Mouse (Mus musculus) megakaryocyte progenitor cell, adult 5-6 weeks (primary cell): ENCODE results near the gene Ache. TPM values are rescaled to one million over a fixed set of nuclear protein-coding genes. Genes with fewer than 3 reads are reported as not detected.
A peak's percentile ranks its signal among the peaks of the same experiment; 100 is the strongest.
"Not testable (repeated sequence)": the region's sequence is repeated elsewhere in the genome, so short reads cannot be mapped to it uniquely, and the experiment has no call there.

ENCODE experiments used
- ATAC-seq: replicated peaks from 2 replicates; pipeline ENCODE4 v1.8.0; 2016; ENCODE audit warnings: mild to moderate bottlenecking, moderate TSS enrichment, inconsistent platforms; ENCODE audit not compliant: poor library complexity
- total RNA-seq, 2 experiments: library from RNA; stranded (forward) in 1 of 2; stranded (reverse) in 1 of 2; fragments of 157-497, 149-512 nt in 1 of 2; fragments of 200-1000 nt in 1 of 2; gene quantifications; 2 replicates each; pipeline versions ENCODE4 v1.2.3 to v1.2.4; 2015 to 2017

The Ache gene
- total RNA-seq (2015): 0.67 and 2.3 TPM in 2 replicates
- under 0.01 TPM in 1 of 2 replicates, not detected in the other for total RNA-seq (2017)

DNA sequence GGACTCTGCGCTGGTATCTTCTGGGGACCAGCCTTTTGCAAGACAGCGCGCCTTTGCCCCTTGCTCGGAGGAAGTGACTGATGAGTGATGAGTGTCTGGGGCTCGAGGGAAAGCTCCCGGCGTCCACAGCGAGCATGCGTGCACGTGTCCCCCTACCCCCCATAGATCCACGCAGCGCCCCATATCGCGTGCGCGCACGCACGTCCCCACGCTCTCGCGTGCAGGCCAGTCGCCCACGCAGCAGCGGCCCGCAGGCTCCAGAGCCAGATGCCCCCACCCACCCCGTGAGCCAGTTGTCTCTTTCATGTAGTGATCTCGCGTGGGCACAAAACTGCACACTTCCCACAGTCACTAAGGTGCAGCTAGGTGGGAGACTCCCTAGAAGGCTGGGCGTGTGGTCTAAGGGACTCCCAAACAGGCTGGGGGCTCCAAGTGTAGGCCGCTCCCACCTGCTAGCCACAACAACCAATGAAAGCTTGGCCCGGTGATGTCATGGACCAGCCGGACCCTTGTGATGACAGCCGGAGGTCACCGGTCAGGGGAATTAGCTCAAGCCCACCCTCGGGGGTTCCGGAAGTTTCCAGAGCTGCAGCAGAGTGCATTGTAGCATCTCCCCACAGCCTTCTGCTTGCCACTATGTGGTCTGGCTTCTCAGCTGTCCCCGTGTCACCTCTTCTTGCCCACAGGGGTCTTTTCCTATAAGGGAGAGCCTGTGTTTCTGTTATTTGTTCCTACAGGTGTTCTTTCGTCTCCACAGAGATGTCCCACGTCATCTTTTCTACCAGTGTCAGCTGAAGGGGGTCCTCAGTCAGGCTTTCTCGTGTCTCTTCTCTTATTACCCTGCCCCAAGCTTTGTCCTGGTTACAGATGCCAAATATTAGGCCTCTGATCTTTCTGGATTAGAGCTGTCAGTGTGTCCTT is at the start of gene Ache:
TSS of gene Ache (plus strand) at position 488 of the 921 bp plus-strand sequence.
- no peak for ATAC-seq

DNA sequence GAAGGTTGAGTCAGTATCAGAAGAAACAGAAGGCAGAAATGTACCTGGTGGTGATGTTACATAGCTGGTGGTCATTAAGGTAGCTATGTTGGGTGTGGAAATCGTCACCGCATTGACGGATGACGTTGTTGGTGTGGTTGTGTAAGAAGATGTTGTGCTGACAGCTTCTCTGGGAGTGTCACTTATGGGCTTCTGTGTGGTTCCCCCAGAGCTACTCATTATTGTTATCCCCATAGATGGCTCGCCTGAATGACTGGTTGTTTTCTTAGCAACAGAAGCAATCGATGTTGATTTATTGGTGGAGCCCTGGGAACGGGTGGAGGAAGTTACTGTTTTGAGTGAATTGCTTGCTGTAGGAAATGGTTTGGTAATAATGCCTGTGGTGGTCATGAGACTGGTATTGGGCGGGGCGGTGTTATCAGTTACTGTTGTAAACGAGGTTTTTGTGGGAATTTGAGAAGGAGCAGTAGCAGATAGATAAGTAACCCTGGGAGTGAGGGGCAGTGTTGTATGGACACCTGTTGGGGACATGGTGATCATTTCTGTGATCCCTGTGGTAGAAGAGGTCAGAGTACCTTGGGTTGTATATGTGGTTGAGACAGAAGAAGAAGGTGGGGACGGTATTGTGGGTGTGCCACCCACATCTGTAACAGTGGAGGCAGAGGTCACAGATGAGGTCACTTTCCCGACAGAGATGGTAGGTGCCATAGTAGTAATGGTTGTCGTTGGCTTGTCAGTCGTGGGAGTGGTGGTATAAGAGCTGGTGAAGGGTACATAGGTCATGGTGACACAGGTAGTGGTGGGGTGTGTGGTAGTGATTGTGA is 23.2 kb upstream of the Ache start:
- peak; percentile 76 for ATAC-seq

DNA sequence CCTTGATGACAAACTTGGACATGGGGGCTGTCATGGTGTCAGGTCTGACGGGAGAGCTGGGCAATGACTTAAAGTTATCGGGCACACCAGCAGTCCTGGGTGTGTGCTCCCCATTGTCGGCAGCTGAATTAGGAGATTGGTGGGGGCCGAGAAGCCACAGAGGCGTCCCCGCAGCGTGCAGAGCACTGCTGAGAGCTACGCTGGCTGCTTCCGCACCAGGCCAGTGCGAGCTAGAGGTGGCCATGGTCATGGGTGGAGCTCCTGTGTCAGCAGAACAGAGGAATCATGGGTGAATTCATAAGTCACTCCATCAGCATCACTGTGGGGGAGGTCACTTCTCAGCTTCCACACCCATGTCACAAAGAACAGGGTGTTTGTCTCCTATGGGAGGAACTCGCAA is 22.5 kb upstream of the Ache start:
- peak; percentile 40 for ATAC-seq

DNA sequence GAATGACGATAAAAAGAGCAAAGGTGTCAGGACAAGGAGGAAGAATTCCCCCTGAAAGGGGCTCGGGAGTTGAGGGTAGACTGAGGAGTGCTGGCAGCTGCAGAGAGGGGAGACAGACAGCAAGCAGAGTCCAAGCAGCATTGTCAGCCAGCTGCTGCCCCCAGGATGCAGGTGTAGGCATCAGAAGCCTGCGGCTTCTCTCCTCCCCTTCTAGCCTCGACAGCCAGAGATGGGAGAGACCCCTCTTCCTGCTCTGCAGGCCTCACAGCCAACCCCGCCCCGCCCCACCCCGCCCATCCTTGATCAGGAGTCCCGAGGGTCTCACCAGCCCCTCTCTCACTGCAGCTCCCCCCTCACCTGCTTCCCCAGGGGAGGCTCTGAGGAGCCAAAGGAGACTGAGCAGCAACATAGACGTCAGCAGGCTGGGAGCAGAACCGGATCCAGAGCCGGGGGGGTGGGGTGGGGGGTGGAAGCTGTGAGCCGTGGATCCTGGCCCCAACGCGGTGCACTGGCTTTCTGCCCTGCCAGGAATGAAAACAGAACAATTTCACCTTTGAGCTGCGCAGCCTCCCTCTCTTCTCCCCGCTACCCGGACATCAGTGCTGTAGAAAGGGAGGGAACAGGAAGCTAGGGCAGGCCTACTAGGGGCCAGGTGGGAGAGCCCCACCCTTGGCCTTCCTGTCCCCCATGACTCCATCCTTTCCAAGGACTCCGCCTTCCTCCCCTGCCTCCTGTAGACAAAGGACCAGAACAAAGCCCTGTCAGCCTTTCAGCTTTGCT is 19.0 kb upstream of the Ache start:
- ATAC-seq: no peak

DNA sequence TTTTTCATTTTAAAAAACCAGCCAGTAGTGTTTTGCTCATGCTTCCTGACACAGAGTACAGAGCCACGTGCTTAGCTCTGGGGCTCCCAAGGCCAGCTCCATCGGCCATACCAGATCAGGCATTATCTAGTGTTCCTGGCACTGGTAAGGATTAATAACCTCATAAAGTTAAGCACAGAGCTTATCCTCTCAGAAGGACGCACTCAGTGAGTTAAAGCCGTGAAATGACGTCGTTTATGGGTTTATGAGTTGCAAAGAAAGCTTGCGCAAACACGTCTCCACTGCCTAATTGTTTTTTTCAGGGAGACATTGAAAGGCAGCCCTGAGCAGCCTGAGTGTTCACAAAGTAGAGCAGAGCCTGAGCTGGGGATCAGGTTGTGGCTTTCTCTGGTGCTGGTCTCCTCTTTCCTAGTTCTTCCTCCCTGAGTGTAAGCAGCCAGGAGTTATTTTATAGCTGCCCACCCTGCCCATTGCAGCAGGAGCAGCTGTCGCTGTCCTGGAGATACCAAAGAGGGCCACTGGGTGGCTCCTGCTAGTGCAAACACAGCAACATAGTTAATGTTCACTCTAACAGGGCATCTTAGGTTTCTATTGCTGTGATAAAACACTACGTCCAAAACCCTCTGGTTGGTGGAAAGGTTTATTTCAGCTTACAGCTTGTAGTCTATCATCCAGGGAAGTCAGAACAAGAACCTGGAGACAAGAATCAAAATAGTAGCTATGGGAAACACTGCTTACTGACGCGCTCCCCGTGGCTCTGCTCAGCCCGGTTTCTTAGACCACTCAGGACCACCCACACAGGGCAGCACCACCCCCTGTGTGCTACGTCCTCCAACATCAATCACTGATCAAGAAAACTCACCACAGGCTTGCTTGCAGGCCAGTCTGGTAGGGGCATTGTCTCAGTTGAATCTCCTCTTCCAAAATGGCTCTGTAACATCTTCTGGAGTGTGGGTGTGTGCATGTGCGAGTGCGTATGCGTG is 9.7 kb upstream of the Ache start:
- peak; percentile 74 for ATAC-seq

DNA sequence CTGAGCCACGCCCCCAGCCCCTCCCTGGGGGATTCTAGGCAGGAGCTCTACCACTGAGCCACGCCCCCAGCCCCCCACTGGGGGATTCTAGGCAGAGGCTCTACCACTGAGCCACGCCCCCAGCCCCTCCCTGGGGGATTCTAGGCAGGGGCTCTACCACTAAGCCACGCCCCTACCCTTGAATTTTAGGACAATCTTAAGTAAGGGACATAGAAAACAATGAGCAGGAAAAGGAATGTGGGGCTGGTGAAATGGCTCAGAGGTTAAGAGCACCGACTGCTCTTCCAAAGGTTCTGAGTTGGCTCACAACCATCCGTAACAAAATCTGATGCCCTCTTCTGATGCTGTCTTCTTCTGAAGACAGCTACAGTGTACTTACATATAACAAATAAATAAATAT is 2.9 kb upstream of the Ache start:
- ATAC-seq: not testable (repeated sequence)

DNA sequence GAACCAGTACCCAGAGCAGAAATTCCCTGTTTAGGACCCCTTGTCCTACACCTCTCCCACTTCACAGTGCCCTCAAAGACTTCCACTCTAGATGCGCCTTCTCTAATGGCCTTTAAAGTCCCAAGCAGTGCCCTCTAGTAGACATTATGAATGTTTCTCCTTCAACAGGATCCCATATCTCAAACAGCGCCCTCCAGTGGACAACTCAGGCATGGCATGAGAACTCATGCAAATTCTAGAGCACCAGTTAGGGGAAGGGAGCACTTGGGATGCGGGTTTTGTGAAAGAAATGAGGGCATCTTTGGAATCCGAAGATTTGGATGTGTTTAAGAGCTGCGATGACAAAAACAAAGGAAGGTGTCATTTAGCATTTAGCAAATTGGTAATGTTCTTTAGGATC is 2.3 kb upstream of the Ache start:
- 0 out of 2 replicates have a peak, but pooled peaks have one; percentile 20 for ATAC-seq

DNA sequence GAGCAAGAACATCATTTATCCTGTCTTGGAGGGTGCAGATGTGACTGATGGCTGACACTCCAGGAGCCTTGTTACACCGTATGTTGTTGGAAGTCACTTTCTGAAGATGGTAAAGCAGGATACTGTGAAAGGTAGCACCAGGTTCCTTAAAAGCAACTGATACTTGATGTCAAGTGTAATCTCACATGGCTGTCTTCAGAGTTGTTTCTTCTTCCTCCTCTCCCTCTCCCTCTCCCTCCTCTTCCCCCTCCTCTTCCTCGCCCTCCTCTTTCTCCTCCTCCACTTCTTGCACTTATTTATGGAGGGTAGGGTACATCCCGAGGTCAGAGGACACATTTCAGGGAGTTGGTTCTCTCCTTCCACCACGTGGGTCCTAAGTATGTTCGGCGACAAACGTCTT is 1.3 kb upstream of the Ache start:
- no peak for ATAC-seq

DNA sequence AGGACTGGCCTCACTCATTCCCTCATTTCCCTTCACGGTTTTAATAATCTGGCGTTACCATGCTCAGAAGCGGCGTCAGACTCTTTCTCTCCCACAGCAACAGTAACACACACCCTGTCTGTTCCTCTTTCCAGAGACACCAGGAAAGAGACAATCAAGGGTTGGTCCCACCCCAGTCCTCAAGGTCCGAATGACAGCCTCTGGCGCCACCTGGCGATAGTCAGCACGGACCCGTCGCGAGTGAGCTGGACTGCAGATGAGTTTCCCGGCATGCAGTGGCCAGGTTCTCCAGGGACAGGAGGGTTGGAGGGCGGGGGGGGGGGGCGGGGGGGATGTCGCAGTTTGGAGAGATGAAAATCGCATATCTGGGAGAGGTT is 676 bp upstream of the Ache start:
- peak; percentile 49 for ATAC-seq

DNA sequence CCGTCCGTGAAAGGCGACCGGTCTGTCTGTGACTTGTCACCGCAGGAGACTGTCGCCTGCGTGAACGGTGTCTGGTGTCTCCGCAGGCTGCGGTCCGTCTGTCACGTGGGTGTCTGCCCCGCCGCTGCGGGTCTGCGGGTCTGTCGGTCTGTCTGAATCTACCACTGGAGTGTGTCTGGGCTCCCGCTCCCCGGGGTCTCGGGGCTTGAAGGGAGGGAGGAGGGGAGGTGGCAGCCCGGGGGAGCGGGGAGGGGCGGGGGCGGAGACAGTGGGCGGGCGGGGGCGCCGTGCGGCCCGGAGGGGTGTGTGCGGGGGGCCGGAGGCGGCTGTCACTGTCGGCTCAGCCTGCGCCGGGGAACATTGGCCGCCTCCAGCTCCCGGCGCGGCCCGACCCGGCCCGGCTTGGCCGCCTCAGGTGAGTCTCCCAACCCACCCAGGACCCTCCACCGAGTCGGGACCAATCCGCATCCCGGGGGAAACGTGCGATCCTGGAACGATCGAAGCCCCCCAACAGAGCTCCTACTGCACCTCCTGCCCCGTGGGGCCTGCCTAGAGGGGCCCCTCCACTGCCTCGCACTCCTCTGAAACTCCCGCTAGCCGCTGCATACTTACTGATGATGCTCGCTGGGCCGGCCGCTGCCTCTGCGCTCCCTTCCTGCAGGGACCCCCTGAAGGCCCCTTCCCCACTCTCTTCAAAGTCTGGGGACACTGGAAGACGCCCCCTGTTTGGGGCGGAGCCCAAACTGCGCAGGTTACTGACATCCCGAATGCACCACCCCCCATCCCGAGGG is 829 bp downstream of the Ache start:
- ATAC-seq: no peak

DNA sequence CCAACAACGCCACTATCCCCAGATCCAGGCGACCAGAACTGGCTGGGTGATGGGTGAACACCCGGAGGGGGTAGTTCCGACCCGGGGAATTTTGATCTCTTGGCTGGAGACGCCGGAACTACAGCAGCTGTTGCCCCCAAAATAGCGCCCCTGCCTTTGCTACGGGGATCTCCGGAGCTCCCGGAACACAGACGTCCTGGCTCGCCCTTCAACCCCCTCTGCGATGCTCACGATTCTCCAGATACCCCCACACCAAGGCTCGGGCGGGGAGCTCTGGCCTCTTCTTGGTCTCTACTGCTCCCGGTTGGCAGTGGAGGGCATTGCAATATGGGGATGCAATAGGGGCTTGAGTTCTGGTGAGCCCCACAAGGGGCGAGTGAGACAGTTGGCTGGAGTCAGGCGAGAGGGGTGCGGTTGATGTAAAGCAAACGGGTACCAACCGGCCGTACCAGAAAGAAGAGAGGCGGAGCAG is 1.7 kb downstream of the Ache start:
- ATAC-seq: peak; percentile 13

DNA sequence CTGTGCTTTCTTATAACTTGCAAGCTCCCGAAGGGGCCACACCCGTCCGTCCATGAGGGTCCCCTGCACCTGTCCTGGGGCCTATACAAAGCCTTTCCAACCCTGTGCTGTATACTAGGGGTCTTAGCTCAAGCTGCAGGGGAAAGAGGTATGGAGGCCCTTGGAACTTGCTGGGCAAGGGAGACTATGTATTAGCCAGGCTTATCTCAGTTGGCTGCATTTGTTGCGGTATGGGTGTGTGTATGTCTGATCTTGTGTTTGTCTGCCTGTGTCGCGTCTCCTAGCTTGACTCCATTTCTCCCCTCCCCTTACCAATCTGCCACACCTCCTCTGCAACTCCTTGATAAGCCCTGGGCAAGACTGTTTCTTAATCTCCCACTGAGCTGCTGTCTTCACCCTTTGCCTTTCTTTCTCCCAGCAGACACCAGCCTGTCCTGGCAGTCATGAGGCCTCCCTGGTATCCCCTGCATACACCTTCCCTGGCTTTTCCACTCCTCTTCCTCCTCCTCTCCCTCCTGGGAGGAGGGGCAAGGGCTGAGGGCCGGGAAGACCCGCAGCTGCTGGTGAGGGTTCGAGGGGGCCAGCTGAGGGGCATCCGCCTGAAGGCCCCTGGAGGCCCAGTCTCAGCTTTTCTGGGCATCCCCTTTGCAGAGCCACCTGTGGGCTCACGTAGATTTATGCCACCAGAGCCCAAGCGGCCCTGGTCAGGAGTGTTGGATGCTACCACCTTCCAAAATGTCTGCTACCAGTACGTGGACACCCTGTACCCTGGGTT is 2.5 kb downstream of the Ache start:
- peak; percentile 56 for ATAC-seq

DNA sequence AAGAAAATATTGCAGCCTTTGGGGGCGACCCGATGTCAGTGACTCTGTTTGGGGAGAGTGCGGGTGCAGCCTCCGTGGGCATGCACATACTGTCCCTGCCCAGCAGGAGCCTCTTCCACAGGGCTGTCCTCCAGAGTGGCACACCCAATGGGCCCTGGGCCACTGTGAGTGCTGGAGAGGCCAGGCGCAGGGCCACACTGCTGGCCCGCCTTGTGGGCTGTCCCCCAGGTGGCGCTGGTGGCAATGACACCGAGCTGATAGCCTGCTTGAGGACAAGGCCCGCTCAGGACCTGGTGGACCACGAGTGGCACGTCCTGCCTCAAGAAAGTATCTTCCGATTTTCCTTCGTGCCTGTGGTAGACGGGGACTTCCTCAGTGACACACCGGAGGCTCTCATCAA is 3.4 kb downstream of the Ache start:
- peak; percentile 21 for ATAC-seq

DNA sequence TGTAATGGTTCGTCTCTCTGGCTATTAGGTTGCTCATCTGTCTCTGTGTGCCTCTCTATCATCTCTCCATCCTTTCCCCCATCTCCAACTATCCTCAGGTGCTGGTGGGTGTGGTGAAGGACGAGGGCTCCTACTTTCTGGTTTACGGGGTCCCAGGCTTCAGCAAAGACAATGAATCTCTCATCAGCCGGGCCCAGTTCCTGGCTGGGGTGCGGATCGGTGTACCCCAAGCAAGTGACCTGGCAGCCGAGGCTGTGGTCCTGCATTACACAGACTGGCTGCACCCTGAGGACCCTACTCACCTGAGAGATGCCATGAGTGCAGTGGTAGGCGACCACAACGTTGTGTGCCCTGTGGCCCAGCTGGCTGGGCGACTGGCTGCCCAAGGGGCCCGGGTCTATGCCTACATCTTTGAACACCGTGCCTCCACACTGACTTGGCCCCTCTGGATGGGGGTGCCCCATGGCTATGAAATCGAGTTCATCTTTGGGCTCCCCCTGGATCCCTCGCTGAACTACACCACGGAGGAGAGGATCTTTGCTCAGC is 4.1 kb downstream of the Ache start:
- ATAC-seq: no peak

DNA sequence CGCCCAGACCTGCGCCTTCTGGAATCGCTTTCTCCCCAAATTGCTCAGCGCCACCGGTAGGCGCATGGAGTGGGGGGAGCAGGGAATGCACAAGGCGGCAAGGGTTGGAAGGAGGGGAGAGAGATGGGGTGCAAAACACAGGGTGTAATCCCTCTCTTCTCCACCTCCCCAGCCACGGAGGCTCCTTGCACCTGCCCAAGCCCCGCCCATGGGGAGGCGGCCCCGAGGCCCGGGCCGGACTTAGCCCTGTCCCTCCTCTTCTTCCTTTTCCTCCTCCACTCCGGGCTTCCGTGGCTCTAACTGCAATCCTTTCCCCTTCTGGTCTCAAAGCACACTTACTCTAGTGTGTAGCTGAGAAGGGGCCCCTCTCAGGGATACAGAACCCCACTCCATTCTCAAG is 6.0 kb downstream of the Ache start:
- peak; percentile 29 for ATAC-seq

DNA sequence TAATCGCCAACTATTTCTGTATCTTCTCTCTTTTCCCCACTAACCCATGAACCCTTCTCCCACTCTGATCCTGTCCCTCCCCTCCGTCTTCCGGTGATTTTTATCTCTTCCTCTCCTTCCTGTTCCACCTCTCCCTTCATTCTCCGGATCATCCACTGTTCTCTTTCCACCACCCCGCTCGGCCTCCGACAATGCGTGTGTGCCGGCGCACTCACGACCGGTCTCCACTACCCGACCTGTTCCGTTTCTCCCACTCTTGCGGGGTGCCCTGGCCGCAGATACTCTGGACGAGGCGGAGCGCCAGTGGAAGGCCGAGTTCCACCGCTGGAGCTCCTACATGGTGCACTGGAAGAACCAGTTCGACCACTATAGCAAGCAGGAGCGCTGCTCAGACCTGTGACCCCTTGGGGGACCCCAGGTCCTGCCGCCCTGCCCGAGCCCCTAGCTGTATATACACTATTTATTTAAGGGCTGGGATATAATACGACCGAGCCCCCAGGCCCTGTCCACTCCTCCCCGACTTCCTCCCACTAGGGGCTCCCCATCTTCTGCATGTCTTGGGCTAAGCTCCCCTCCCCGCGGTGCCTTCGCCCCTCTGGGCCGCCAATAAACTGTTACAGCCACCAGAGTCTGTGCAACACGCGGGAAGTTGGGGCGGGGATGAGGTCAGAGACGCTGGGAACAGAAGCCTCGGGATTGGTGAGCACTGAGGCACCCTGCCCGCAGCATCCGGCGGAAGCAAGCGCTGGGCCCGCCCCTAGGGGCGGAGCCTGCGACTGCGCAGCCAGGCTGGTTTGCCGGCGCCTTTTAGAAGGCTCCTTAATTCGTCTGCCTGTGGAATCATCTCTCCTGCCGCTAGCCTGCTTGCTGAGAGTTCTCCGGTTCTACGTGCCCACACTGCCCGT is 6.8 kb downstream of the Ache start, which contains the start of gene Ufsp1:
TSS of gene Ufsp1 (plus strand) at position 791 of the 905 bp plus-strand sequence.
- peak; percentile 65 for ATAC-seq

DNA sequence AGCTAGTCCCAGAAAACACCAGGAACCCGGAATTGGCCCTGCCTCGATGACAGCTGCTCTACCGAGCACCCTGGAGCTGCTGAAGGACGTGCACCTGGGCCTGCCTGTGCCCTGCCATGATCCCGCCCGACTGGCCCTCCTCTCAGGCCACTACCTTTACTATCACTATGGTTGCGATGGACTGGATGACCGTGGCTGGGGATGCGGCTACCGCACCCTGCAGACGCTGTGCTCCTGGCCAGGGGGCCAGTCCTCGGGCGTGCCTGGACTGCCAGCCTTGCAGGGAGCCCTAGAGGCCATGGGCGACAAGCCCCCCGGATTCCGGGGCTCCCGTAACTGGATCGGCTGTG is 7.4 kb downstream of the Ache start:
- no peak for ATAC-seq
